Mouse (Mus musculus): ENCODE results near the gene Ninj2. TPM values are rescaled to one million over a fixed set of nuclear protein-coding genes. Genes with fewer than 3 reads are reported as not detected.

Ninj2 gene
- total and polyA plus RNA-seq, 3 experiments, result 1.1 to 6.5 TPM; not detected in 1

GRCm38 (mm10) chr6:120183771-120184170 is 90.6 kb downstream of the Ninj2 start:
- H3K4me1 ChIP-seq (ENCODE audit: control insufficient read depth in 1 of 2, insufficient read depth in 2 of 2), result peaks cover 29 to 79% of the 10 kb centered on the region in 2 experiments
- H3K4me2 ChIP-seq (ENCODE audit: insufficient read depth, low read depth, poor library complexity, severe bottlenecking), result no peak overlapping the region
- H3K79me2 ChIP-seq (replicated peaks; ENCODE audit: control insufficient read depth, extremely low read depth, insufficient read depth, poor library complexity, severe bottlenecking), result no peaks in the 10 kb centered on the region
- no peaks in the 10 kb centered on the region for H3K36me3 ChIP-seq (replicated peaks in 1 of 2; ENCODE audit: control insufficient read depth in 1 of 2, insufficient read depth in 1 of 2, low read length in 1 of 2)
- peak overlapping the region; percentile 34 for H3K27ac ChIP-seq (ENCODE audit: insufficient read depth, low read depth)
- H3K9ac ChIP-seq (ENCODE audit: insufficient read depth, low read depth), result peak overlapping the region; percentile 2; the same call in 1 of the 2 replicates
- dilution Hi-C loops (cut with MboI; ENCODE audit: extremely low pct_ligation_motif_present, extremely low pct_unique_long_range_greater_than_20kb, low sequenced_read_pairs), result no loop called here
- no peaks in the 10 kb centered on the region for H3K27me3 ChIP-seq (replicated peaks)
- DNase-seq (ENCODE audit: extremely low read depth), result no peak
- H3K4me3 ChIP-seq (replicated peaks in 1 of 3; ENCODE audit: low read depth in 2 of 3, low read length in 2 of 3, poor library complexity in 1 of 3), result no peak overlapping the region
- in situ Hi-C loops (cut with MboI; ENCODE audit: low pct_ligation_motif_present, low pct_unique_long_range_greater_than_20kb, low sequenced_read_pairs), result no loop called here
- TF ChIP-seq CHD2 (IDR thresholded peaks at IDR 0.05; ENCODE audit: low read length) (no peak), CHD1 (IDR thresholded peaks at IDR 0.05; ENCODE audit: low read depth, low read length) (peak; percentile 88; the same call in 1 of the 2 replicates), CTCF (conservative IDR thresholded peaks at IDR 0.05 in 1 of 2, IDR thresholded peaks at IDR 0.05 in 1 of 2; ENCODE audit: low read depth in 2 of 2, low read length in 2 of 2) (no peak), NELFE (IDR thresholded peaks at IDR 0.05; ENCODE audit: low read depth, low read length) (no peak), TCF12 (IDR thresholded peaks at IDR 0.05; ENCODE audit: low read depth, low read length) (0 out of 2 replicates have a peak, but pooled peaks have one; percentile 14), IRF4 (IDR thresholded peaks at IDR 0.05; ENCODE audit: low read depth, low read length) (peak; percentile 24; the same call in 1 of the 2 replicates), PAX5 (IDR thresholded peaks at IDR 0.05; ENCODE audit: low read length) (no peak)
- H3K9me3 ChIP-seq (replicated peaks; ENCODE audit: low read length), result no peaks in the 10 kb centered on the region

- no peak for DNase-seq (ENCODE audit: extremely low read depth)
- H3K27ac ChIP-seq (ENCODE audit: insufficient read depth, low read depth), result no peak overlapping the region
- no peaks in the 10 kb centered on the region for H3K79me2 ChIP-seq (replicated peaks; ENCODE audit: control insufficient read depth, extremely low read depth, insufficient read depth, poor library complexity, severe bottlenecking)
- dilution Hi-C loops (cut with MboI; ENCODE audit: extremely low pct_ligation_motif_present, extremely low pct_unique_long_range_greater_than_20kb, low sequenced_read_pairs), result no loop called here
- H3K9me3 ChIP-seq (replicated peaks; ENCODE audit: low read length), result no peaks in the 10 kb centered on the region
- H3K4me1 ChIP-seq (ENCODE audit: control insufficient read depth in 1 of 2, insufficient read depth in 2 of 2), result peaks cover 34 to 79% of the 10 kb centered on the region in 2 experiments
- in situ Hi-C loops (cut with MboI; ENCODE audit: low pct_ligation_motif_present, low pct_unique_long_range_greater_than_20kb, low sequenced_read_pairs), result loop anchor here (5.0 kb wide), 3 partner anchors 33 to 148 kb away; partner anchors contain the start of gene Wnk1
- H3K4me3 ChIP-seq (replicated peaks in 1 of 3; ENCODE audit: low read depth in 2 of 3, low read length in 2 of 3, poor library complexity in 1 of 3), result no peak overlapping the region
- no peak overlapping the region for H3K9ac ChIP-seq (ENCODE audit: insufficient read depth, low read depth)
- H3K36me3 ChIP-seq (replicated peaks in 1 of 2; ENCODE audit: control insufficient read depth in 1 of 2, insufficient read depth in 1 of 2, low read length in 1 of 2), result no peaks in the 10 kb centered on the region
- no peak overlapping the region for H3K4me2 ChIP-seq (ENCODE audit: insufficient read depth, low read depth, poor library complexity, severe bottlenecking)
- no peak for TF ChIP-seq GABPA (IDR thresholded peaks at IDR 0.05; ENCODE audit: insufficient replicate concordance, low read depth, low read length)
- no peak for TF ChIP-seq RAD21 (IDR thresholded peaks at IDR 0.05; ENCODE audit: low read depth, low read length)
- no peak for TF ChIP-seq SIN3A (IDR thresholded peaks at IDR 0.05; ENCODE audit: low read length)
- peak; percentile 38 for TF ChIP-seq ZNF384 (IDR thresholded peaks at IDR 0.05; ENCODE audit: low read depth, low read length)
- H3K27me3 ChIP-seq (replicated peaks), result no peaks in the 10 kb centered on the region
These were observed 92.0 kb downstream of the Ninj2 start for GRCm38 (mm10) chr6:120185012-120185730.

GRCm38 (mm10) chr6:120185756-120186155 is 92.6 kb downstream of the Ninj2 start:
- Histone ChIP-seq H3K9ac (ENCODE audit: insufficient read depth, low read depth) (no peak overlapping the region), H3K4me2 (ENCODE audit: insufficient read depth, low read depth, poor library complexity, severe bottlenecking) (no peak overlapping the region), H3K9me3 (replicated peaks; ENCODE audit: low read length) (no peaks in the 10 kb centered on the region), H3K4me3 (replicated peaks in 1 of 3; ENCODE audit: low read depth in 2 of 3, low read length in 2 of 3, poor library complexity in 1 of 3) (no peak overlapping the region), H3K27ac (ENCODE audit: insufficient read depth, low read depth) (no peak overlapping the region), H3K79me2 (replicated peaks; ENCODE audit: control insufficient read depth, extremely low read depth, insufficient read depth, poor library complexity, severe bottlenecking) (no peaks in the 10 kb centered on the region), H3K27me3 (replicated peaks) (no peaks in the 10 kb centered on the region), H3K36me3 (replicated peaks in 1 of 2; ENCODE audit: control insufficient read depth in 1 of 2, insufficient read depth in 1 of 2, low read length in 1 of 2) (no peaks in the 10 kb centered on the region), H3K4me1 (ENCODE audit: control insufficient read depth in 1 of 2, insufficient read depth in 2 of 2) (peaks cover 33 to 79% of the 10 kb centered on the region in 2 experiments)
- dilution Hi-C loops (cut with MboI; ENCODE audit: extremely low pct_ligation_motif_present, extremely low pct_unique_long_range_greater_than_20kb, low sequenced_read_pairs), result no loop called here
- TF ChIP-seq IRF4 (IDR thresholded peaks at IDR 0.05; ENCODE audit: low read depth, low read length) (no peak), TCF12 (IDR thresholded peaks at IDR 0.05; ENCODE audit: low read depth, low read length) (peak; percentile 59; the same call in 1 of the 2 replicates), ZKSCAN1 (IDR thresholded peaks at IDR 0.05; ENCODE audit: borderline replicate concordance, low read depth, low read length) (no peak)
- in situ Hi-C loops (cut with MboI; ENCODE audit: low pct_ligation_motif_present, low pct_unique_long_range_greater_than_20kb, low sequenced_read_pairs), result loop anchor here (5.0 kb wide), 3 partner anchors 33 to 148 kb away; partner anchors contain the start of gene Wnk1
- no peak for DNase-seq (ENCODE audit: extremely low read depth)
